Mouse (Mus musculus): ENCODE data around the gene Lmtk2. TPM values are rescaled to one million over a fixed set of nuclear protein-coding genes. Genes with fewer than 3 reads are reported as not detected.

The Lmtk2 gene
- polyA plus RNA-seq, 1 experiment from 2014 or later, result 5.8 TPM

DNA sequence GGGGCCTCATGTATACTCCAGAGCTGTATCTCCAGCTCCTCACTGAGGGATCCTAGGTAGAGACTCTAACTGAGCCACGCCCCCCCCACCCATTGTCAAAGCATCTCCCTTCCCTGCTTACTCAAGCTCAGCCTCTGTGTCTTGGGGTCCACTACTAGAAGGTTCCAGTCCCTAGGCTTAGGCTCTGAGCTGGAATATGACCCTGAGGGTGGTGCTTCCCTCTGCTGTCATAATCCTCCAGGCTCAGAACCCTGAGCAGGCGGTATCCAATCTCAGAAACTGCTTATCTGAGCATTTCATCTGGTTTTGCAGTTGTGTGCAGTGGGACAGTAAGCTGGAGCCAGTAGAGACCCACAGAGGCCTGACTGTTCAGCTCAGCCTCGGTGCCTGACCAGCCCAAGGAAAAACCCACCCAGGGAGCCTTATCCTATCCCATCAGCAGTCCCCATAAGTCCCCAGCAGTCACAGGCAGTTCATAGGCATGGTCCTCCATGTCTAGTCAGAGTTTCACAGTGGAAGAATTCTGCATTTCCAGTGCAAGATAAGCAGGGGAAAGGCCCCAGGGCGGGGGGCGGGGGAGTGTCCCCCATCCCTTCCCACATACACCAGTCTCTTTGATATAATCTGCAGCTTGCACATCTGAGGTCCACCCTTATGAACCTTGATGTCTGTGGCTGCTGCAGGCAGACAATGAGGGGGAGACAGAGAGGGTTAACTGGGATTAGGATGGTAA, 62.0 kb downstream of the Lmtk2 start:
- H3K4me3 ChIP-seq, result no peak overlapping the region
- DNase-seq (ENCODE audit: low spot score), result no peak
- no peaks in the 10 kb centered on the region for H3K27me3 ChIP-seq (ENCODE audit: insufficient read depth, poor library complexity, severe bottlenecking)
- 0 out of 2 replicates have a peak, but pooled peaks cover 2% of the 10 kb centered on the region for H3K4me1 ChIP-seq (replicated peaks)
- peaks cover 94% of the 10 kb centered on the region for H3K36me3 ChIP-seq
- WGBS, result 87% methylated on average over 5 of the region's 5 CpGs
- H3K9me3 ChIP-seq, result no peaks in the 10 kb centered on the region
- H3K27ac ChIP-seq, result no peak overlapping the region

DNA sequence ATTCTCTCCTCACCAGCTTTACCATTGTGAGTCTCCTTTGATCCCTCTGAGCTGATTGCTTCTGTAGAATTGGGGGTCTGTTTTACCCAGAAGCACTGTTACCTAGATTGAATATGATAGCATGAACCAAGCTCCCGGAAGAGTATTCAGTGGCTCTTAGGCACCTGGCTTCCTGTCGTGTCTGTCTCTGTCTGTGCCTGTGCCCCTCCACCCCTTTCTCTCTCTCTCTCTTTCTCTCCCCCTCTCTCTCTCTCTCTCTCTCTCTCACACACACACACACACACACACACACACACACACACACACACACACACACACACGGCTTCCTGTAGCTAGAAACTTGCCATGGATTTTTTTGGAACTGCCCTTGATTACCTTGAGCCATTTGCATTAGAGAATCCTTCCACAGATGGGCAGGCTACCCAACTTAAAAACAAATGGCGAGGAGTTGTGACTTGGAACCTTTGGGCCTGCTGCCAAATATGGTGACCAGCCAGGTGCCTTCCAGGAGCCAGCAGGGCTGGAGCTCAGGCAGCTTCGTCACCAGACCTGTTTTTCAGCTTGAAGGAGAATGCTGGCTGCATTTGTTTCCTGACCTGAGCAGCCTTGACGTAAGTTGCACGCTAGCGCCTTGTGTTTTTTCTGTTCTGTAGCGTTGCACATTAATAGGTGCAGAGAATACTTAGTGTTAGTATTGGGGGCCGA, 62.7 kb downstream of the Lmtk2 start:
- no peak for DNase-seq (ENCODE audit: low spot score)
- 0 out of 2 replicates have a peak, but pooled peaks cover 2% of the 10 kb centered on the region for H3K4me1 ChIP-seq (replicated peaks)
- WGBS, result 88% methylated on average over 10 of the region's 10 CpGs
- H3K4me3 ChIP-seq, result no peak overlapping the region
- H3K36me3 ChIP-seq, result peaks cover 90% of the 10 kb centered on the region
- no peaks in the 10 kb centered on the region for H3K9me3 ChIP-seq
- no peaks in the 10 kb centered on the region for H3K27me3 ChIP-seq (ENCODE audit: insufficient read depth, poor library complexity, severe bottlenecking)
- no peak overlapping the region for H3K27ac ChIP-seq

DNA sequence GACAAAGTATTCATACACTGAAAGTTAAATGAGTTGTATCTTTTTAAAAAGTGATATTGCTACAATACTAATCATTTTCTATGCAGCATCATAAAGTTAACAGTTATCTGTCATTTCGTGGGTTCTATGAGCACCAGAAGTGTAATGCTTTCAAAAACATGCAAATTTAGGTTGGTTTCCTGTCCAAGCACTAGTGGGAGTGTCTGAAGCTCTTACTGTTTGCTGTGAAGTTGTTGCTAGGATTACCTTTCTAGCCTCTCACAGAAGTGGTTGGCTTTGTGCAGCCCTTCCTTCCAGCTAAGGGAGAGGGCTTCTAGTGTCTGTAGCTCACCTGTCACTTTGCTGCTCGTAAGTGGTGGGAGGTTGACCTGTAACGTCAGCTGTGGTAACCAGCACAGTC, 65.5 kb downstream of the Lmtk2 start:
- WGBS, result 87% methylated on average over 3 of the region's 3 CpGs
- DNase-seq (ENCODE audit: low spot score), result no peak
- peaks cover 84% of the 10 kb centered on the region for H3K36me3 ChIP-seq
- H3K9me3 ChIP-seq, result no peaks in the 10 kb centered on the region
- H3K27ac ChIP-seq, result no peak overlapping the region
- H3K4me1 ChIP-seq (replicated peaks), result 0 out of 2 replicates have a peak, but pooled peaks cover 2% of the 10 kb centered on the region
- no peak overlapping the region for H3K4me3 ChIP-seq
- no peaks in the 10 kb centered on the region for H3K27me3 ChIP-seq (ENCODE audit: insufficient read depth, poor library complexity, severe bottlenecking)

DNA sequence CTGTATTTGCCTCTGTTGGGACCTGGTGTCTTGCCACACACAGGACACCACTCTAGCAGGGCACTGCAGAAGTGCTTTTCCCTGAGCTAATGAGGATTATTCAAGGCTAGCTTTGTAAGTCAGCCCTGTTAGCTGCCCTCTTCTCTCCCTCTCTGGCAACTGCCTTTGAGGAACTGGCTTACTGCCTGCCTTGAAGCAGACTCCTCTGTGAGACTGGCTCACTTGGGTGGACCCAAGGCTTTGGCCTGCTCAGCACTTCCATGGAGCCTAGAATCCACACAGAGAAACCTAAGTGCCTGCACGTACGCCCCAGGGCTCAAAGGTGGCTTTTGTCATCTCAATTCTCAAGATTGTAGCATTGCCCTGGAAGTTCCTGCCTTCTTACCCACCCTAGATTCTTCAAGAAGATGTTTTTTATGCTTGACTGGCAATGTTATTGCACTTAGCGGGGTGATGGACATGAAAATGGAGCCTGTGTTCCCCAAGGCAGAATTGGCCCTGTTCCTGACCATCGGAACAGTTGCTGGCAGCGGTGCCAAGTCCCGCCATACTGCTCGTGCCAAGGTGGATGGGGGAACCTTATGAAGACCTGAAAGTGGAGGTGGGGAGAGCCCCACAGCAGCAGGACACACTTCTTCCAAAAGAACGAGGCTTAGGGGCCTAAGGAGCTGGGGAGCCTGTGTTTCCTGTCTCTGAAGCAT, 69.2 kb downstream of the Lmtk2 start:
- Histone ChIP-seq H3K4me3 (no peak overlapping the region), H3K4me1 (replicated peaks) (no peaks in the 10 kb centered on the region), H3K27me3 (ENCODE audit: insufficient read depth, poor library complexity, severe bottlenecking) (no peaks in the 10 kb centered on the region), H3K9me3 (no peaks in the 10 kb centered on the region), H3K27ac (no peak overlapping the region), H3K36me3 (peaks cover 89% of the 10 kb centered on the region)
- WGBS, result 94% methylated on average over 8 of the region's 8 CpGs
- no peak for DNase-seq (ENCODE audit: low spot score)

DNA sequence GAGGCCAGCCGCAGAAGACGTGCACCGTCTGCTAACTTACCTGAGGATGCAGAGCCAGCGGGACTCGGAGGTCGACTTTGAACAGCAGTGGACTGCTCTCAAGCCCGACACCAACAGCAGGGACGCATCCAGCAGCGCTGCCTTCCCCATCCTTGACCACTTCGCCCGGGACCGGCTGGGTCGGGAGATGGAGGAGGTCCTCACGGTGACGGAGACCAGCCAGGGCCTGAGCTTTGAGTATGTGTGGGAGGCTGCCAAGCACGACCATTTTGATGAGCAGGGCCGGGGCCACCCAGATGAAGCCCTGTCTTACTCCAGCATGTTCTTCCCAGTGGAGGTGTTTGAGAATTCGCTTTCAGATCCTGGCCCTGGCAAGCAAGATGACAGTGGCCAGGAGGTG, 73.4 kb downstream of the Lmtk2 start:
- no peaks in the 10 kb centered on the region for H3K4me1 ChIP-seq (replicated peaks)
- peaks cover 98% of the 10 kb centered on the region for H3K36me3 ChIP-seq
- no peaks in the 10 kb centered on the region for H3K27me3 ChIP-seq (ENCODE audit: insufficient read depth, poor library complexity, severe bottlenecking)
- WGBS, result 95% methylated on average over 18 of the region's 18 CpGs
- H3K4me3 ChIP-seq, result no peak overlapping the region
- no peak overlapping the region for H3K27ac ChIP-seq
- no peaks in the 10 kb centered on the region for H3K9me3 ChIP-seq
- no peak for DNase-seq (ENCODE audit: low spot score)

DNA sequence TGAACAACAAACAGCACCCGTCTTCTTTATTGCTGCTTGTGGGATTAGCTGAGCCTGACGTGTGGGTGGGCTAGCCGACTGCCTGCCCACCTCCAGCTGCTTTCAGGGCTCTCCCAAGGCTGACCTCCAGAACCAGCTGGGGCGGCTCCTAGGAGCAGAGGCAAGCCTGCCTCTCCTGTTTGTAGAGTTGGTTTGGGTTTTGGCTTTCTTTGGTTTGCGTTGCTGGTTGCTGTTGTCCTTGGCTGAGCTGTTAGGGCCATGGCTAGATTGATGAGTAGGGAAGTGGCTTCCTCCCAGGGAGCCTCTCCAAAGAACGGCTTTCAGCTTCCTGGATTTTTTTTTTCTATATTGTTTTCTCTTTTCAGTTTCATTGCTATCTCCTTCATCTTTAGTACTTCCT, 78.0 kb downstream of the Lmtk2 start:
- Histone ChIP-seq H3K4me1 (replicated peaks) (0 out of 2 replicates have a peak, but pooled peaks cover 3% of the 10 kb centered on the region), H3K4me3 (no peak overlapping the region), H3K36me3 (peaks cover 90% of the 10 kb centered on the region), H3K27me3 (ENCODE audit: insufficient read depth, poor library complexity, severe bottlenecking) (no peaks in the 10 kb centered on the region), H3K27ac (no peak overlapping the region), H3K9me3 (no peaks in the 10 kb centered on the region)
- WGBS, result 77% methylated on average over 6 of the region's 6 CpGs
- DNase-seq (ENCODE audit: low spot score), result no peak

DNA sequence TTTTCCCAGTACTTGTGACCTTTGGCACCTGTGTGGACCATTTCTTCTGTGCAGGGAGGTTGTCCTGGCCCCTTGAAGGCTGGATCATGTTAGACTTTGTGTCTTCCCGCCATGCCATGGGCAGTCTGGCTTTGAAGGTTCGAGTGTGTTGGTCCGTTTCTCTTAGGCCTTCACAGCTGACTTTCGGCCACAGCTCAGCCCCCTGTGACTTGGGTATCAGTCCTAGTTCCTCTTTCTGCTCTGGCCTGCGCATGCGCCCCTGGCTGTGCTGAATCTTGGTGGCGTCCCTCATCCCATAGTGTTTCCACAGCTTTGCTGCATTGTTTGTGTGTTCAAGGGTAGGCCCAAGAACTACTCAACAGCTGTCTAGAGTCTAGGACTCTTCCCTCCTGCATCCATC, 81.0 kb downstream of the Lmtk2 start:
- Histone ChIP-seq H3K4me3 (no peak overlapping the region), H3K36me3 (peaks cover 88% of the 10 kb centered on the region), H3K9me3 (no peaks in the 10 kb centered on the region), H3K4me1 (replicated peaks) (0 out of 2 replicates have a peak, but pooled peaks cover 3% of the 10 kb centered on the region), H3K27me3 (ENCODE audit: insufficient read depth, poor library complexity, severe bottlenecking) (no peaks in the 10 kb centered on the region), H3K27ac (no peak overlapping the region)
- WGBS, result 92% methylated on average over 7 of the region's 7 CpGs
- DNase-seq (ENCODE audit: low spot score), result no peak

DNA sequence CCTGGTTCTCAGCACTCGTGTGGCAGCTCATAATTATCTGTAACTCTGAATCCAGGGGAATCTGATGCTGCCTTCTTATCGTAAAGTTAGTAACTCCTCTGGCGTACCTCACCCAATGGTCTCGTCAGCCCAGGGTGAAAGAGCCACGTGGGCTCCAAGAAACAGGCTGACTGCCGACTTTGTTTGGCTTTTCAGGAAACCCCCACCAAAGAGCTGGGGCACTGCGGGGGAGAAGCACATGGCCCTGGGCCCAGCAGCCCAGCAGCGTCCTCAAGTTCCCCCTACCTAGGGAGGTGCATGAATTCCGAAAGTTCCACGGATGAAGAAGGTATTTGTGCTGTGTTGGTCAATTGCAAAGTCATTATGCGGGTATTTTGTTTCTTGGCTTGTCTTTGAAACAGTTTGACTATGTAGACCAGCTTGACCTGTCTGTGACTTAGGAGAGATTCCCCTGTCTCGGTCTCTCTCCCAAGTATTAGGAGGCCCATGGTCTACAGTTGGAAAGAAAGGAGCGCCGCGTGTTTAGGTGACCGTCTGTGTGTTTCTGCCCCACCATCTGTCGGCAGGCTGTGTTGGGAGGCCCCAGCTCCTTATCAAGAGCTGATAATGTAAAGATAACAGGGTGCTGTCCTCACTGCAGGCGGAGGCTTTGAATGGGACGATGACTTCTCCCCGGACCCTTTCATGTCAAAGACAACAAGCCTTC, 82.5 kb downstream of the Lmtk2 start:
- no peak for DNase-seq (ENCODE audit: low spot score)
- Histone ChIP-seq H3K4me3 (no peak overlapping the region), H3K27me3 (ENCODE audit: insufficient read depth, poor library complexity, severe bottlenecking) (no peaks in the 10 kb centered on the region), H3K27ac (no peak overlapping the region; the same call in 1 of the 2 replicates), H3K9me3 (no peaks in the 10 kb centered on the region), H3K36me3 (peaks cover 80% of the 10 kb centered on the region), H3K4me1 (replicated peaks) (peaks cover 3% of the 10 kb centered on the region; the same call in 1 of the 2 replicates)
- 73% methylated on average over 20 of the region's 20 CpGs for WGBS

DNA sequence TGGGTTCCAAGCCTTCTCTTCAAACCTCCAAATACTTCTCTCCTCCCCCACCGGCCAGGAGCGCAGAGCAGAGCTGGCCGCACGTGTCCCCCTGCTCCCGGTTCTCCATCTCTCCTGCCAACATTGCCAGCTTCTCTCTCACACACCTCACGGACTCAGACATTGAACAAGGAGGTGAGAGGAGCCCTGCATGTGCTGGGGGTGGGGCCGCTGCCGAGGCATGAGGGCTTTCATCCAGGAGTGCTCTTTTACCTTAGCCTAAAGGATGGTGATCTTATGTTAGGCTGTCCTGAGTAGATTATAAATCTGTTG, 83.0 kb downstream of the Lmtk2 start:
- Histone ChIP-seq H3K9me3 (no peaks in the 10 kb centered on the region), H3K27ac (no peak overlapping the region; the same call in 1 of the 2 replicates), H3K27me3 (ENCODE audit: insufficient read depth, poor library complexity, severe bottlenecking) (no peaks in the 10 kb centered on the region), H3K4me3 (no peak overlapping the region), H3K36me3 (peaks cover 76% of the 10 kb centered on the region), H3K4me1 (replicated peaks) (peaks cover 3% of the 10 kb centered on the region; the same call in 1 of the 2 replicates)
- 78% methylated on average over 8 of the region's 8 CpGs for WGBS
- DNase-seq (ENCODE audit: low spot score), result no peak

DNA sequence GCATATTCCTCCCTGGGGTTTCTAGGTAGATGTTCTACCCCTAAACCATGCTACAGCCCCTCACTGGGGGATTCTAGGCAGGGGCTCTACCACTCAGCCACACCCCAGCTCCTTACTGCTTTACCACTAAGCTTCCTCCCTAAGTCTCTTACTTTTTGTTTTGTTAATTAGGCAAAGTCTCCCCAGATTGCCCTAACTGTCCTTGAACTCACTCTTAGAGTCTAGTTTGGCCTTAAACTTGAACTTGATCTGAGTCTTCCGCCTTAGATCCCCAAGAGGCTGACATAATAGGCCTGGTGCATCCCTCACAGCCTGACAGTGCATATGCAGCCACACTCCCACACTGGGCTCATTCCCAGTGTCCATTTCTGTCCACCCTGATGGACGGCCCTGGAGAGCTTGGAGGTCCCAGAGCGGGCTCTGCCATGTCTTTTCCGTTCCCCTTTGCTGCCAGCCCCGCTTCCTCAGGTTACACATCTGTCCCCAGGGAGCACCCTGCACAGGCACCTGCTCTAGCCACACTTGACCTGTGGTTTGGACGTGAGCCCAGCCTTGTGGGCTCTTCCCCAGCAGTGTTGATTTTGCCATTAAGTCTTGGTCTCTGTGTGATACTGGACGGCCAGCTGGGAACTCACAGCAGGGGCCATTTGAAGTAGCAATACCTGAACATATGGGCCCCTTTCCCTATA, 83.6 kb downstream of the Lmtk2 start:
- 85% methylated on average over 7 of the region's 7 CpGs for WGBS

DNA sequence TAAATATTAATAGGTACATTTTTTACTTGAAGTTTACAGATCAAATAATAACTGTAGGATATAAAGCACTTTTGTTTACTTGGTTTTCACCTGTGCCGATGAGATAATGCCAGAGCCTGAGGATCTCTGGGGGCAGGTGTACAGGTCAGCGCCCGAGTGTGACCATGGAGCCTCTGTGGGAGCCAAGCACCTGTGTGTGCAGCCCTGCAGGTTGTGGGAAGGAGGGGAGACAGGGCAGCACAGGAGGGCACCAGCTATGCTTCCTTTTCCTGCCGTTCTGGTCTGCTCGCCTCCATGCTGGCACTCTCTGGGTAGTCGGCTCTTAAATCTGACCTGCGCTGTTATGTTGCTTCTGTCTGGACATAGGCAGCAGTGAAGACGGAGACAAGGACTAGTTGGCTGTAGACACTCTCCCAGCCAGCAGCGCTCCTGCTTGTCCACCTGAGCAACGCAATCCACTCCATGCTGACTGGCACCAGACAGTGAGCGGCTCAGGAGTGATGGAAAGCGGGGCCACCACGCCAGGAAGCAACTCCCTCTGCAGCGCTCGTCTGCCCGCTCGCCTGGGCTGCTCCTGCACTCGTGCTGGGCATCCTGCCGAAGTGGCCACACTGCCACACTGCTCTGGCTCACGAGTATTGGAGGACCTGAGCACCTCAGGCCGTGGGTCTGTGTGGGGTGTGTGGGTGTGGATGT, 84.3 kb downstream of the Lmtk2 start:
- peaks cover 63% of the 10 kb centered on the region for H3K36me3 ChIP-seq

More for the DNA sequence above, 83.6 kb downstream of the Lmtk2 start:
- Histone ChIP-seq H3K9me3 (no peaks in the 10 kb centered on the region), H3K27ac (no peak overlapping the region), H3K4me1 (replicated peaks) (peaks cover 3% of the 10 kb centered on the region; the same call in 1 of the 2 replicates), H3K4me3 (no peak overlapping the region), H3K27me3 (ENCODE audit: insufficient read depth, poor library complexity, severe bottlenecking) (no peaks in the 10 kb centered on the region), H3K36me3 (peaks cover 70% of the 10 kb centered on the region)
- no peak for DNase-seq (ENCODE audit: low spot score)

DNA sequence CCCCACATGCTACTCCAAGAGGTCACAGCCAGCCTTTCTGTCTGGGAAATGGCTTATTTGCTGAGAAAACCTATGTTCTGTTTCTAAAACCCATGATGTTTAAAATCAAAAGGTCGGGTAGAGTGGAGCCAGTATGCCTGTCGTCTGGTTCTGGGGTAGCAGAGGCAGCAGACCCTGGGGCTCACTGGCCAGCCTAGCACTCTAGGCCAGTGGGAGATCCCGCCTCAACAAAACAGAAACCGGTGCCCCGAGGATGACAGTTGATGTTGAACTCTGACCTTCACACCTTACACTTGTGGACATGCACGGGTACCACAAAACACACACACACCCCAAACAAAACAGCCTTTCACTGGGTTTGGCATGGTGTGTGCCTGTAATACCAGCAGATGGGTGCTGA, 88.2 kb downstream of the Lmtk2 start:
- WGBS, result 83% methylated on average over 6 of the region's 6 CpGs
- Histone ChIP-seq H3K27ac (no peak overlapping the region), H3K36me3 (peaks cover 33% of the 10 kb centered on the region), H3K9me3 (no peaks in the 10 kb centered on the region), H3K4me1 (replicated peaks) (peaks cover 31% of the 10 kb centered on the region), H3K27me3 (ENCODE audit: insufficient read depth, poor library complexity, severe bottlenecking) (no peaks in the 10 kb centered on the region), H3K4me3 (no peak overlapping the region)
- DNase-seq (ENCODE audit: low spot score), result no peak

More for the DNA sequence above, 84.3 kb downstream of the Lmtk2 start:
- DNase-seq (ENCODE audit: low spot score), result no peak
- Histone ChIP-seq H3K27ac (no peak overlapping the region), H3K4me1 (replicated peaks) (peaks cover 6% of the 10 kb centered on the region), H3K27me3 (ENCODE audit: insufficient read depth, poor library complexity, severe bottlenecking) (no peaks in the 10 kb centered on the region), H3K4me3 (no peak overlapping the region), H3K9me3 (no peaks in the 10 kb centered on the region)
- 91% methylated on average over 21 of the region's 21 CpGs for WGBS
